Mouse (Mus musculus) kidney, adult 2 months (tissue): Measurements from ENCODE around the gene Usp46. TPM values are rescaled to one million over a fixed set of nuclear protein-coding genes. Genes with fewer than 3 reads are reported as not detected.

Experiments
- DNase-seq: peaks from one replicate; pipeline ENCODE4 v3.0.0; 2021
- H3K27ac ChIP-seq: fragments of 200-500 bp; 2 replicates; pipeline ENCODE4 v1.5.1; 2012; ENCODE audit warnings: low read depth, low read length, control low read depth, inconsistent platforms; ENCODE audit not compliant: insufficient read depth
- H3K27me3 ChIP-seq: fragments of 200-500 bp; replicated peaks from 2 replicates; pipeline ENCODE4 v1.6.1; 2012; ENCODE audit warnings: mild to moderate bottlenecking, moderate library complexity, low read length, inconsistent platforms; ENCODE audit not compliant: control insufficient read depth, insufficient read depth
- H3K36me3 ChIP-seq: fragments of 200-500 bp; 2 replicates; pipeline ENCODE4 v1.6.1; 2012; ENCODE audit warnings: mild to moderate bottlenecking, moderate library complexity, low read length, inconsistent platforms; ENCODE audit not compliant: control insufficient read depth, insufficient read depth
- H3K4me1 ChIP-seq: fragments of 200-500 bp; 2 replicates; pipeline ENCODE4 v1.6.1; 2011; ENCODE audit warnings: low read length; ENCODE audit not compliant: control insufficient read depth, insufficient read depth
- H3K4me3 ChIP-seq: fragments of 200-500 bp; 2 replicates; pipeline ENCODE4 v1.5.1; 2011; ENCODE audit warnings: mild to moderate bottlenecking, low read depth, low read length, control low read depth; ENCODE audit not compliant: insufficient read depth
- CTCF ChIP-seq: fragments of 200-500 bp; conservative IDR thresholded peaks from 2 replicates; pipeline ENCODE4 v1.5.1; 2011; ENCODE audit warnings: low read depth, mild to moderate bottlenecking, control low read depth, low read length, moderate library complexity, mixed read lengths; ENCODE audit not compliant: insufficient read depth, insufficient read length
- POLR2A ChIP-seq: fragments of 200-500 bp; IDR thresholded peaks from one replicate; pipeline ENCODE4 v1.6.1; 2011; ENCODE audit warnings: low read depth, low read length, control low read depth
- WGBS: fragments of 180-500 bp; shearing (Covaris S2); methylation state at CpG from one replicate; pipeline ENCODE4 v1.1.7; 2018; 5-methylcytosine and 5-hydroxymethylcytosine counted together
- polyA plus RNA-seq: library from polyadenylated mRNA; depleted of rRNA; stranded (reverse); fragments of >200 nt; gene quantifications from 2 replicates; pipeline ENCODE4 v1.2.3, GENCODE M21; 2012; rRNA removed

Usp46 gene
- polyA plus RNA-seq, 1 experiment, result 9.1 TPM

- H3K27me3 ChIP-seq, result no peaks in the 10 kb centered on the region
- H3K4me1 ChIP-seq, result no peaks in the 10 kb centered on the region
- TF ChIP-seq CTCF (no peak), POLR2A (no peak)
- no peak overlapping the region for H3K27ac ChIP-seq
- no peak overlapping the region for H3K4me3 ChIP-seq
- no peak for DNase-seq
- 98% methylated on average over 4 of the region's 4 CpGs for WGBS
- H3K36me3 ChIP-seq, result no peaks in the 10 kb centered on the region
These were observed 113.2 kb downstream of the Usp46 start for GRCm38 (mm10) chr5:73955005-73955404.

GRCm38 (mm10) chr5:73953066-73953614 is 115.1 kb downstream of the Usp46 start:
- DNase-seq, result no peak
- H3K27ac ChIP-seq, result no peak overlapping the region
- H3K36me3 ChIP-seq, result no peaks in the 10 kb centered on the region
- no peaks in the 10 kb centered on the region for H3K27me3 ChIP-seq
- H3K4me3 ChIP-seq, result no peak overlapping the region
- WGBS, result 88% methylated on average over 3 of the region's 3 CpGs
- no peak for TF ChIP-seq POLR2A
- no peak for TF ChIP-seq CTCF
- H3K4me1 ChIP-seq, result no peaks in the 10 kb centered on the region

GRCm38 (mm10) chr5:73951649-73952000 is 116.6 kb downstream of the Usp46 start:
- Histone ChIP-seq H3K4me3 (no peak overlapping the region), H3K27ac (no peak overlapping the region), H3K36me3 (no peaks in the 10 kb centered on the region), H3K4me1 (no peaks in the 10 kb centered on the region), H3K27me3 (no peaks in the 10 kb centered on the region)
- TF ChIP-seq CTCF, result no peak
- no peak for TF ChIP-seq POLR2A
- WGBS, result 60% methylated on average over 1 of the region's 1 CpGs
- no peak for DNase-seq

- Histone ChIP-seq H3K36me3 (no peaks in the 10 kb centered on the region), H3K27me3 (no peaks in the 10 kb centered on the region), H3K27ac (no peak overlapping the region), H3K4me3 (no peak overlapping the region), H3K4me1 (no peaks in the 10 kb centered on the region)
- 45% methylated on average over 16 of the region's 16 CpGs for WGBS
- TF ChIP-seq POLR2A, result no peak
- no peak for TF ChIP-seq CTCF
- DNase-seq, result peak; percentile 9
These were observed 117.2 kb downstream of the Usp46 start for GRCm38 (mm10) chr5:73950809-73951648.

Other genes starting within 250 kb of the Usp46 start
- gene Rasl11b, start 126.9 kb upstream of the Usp46 start, polyA plus RNA-seq, result 43.1 and 44.9 TPM in 2 replicates